Mouse (Mus musculus): ENCODE results near the gene Dhx32.

- TF ChIP-seq CTCF (IDR thresholded peaks at IDR 0.05; ENCODE audit: borderline replicate concordance, insufficient read depth, low read depth, low read length) (no peak), POLR2A (IDR thresholded peaks at IDR 0.05; ENCODE audit: borderline replicate concordance, insufficient read depth, low read length) (no peak)
These were observed 42.1 kb upstream of the Dhx32 start for GRCm38 (mm10) chr7:133824579-133824978.
